Mouse (Mus musculus) spleen, postnatal 0 days (tissue): ENCODE measurements around the gene Cyp2d34. TPM values are rescaled to one million over a fixed set of nuclear protein-coding genes. Genes with fewer than 3 reads are reported as not detected.

Source experiments
- polyA plus RNA-seq: library from polyadenylated mRNA; unstranded; fragments of >200 nt; fragmentation: Nextera tagmentation; extraction: Ambion mirVana; gene quantifications from 2 replicates; pipeline ENCODE4 v1.2.1, GENCODE M21; 2015

Gene Cyp2d34
- not detected in 2 replicates for polyA plus RNA-seq

DNA sequence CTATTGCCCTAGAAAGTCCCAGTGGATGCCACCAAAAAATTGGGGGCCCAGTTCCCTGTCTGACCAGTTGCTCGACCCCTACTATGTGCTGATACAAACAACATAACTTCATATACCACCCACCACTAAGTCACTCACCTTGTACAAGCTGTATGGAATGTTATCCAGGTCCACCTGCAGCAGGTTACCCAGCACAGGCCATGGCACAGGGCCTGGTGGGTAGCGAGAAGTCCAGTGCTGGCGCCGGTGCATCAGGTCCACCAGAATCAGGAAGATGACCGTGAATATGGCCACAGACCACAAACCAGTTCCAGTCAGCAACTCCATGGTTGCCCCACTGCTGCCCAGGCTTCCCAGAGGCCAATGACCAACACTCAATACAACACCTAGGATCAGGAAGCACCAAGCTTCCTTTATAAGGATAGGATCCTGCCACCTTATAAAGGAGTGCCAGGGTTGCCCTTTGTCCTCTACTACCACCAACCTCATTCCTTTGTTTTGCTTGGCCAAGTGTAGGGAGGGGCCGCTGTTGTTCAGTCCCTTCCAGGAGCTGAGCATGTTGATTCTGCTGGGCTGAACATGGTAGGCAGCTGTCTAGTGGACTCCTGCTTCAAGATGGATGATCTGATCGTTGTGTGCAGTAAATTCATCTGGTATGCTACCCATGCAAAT lies at the start of gene Cyp2d34:
Gene Cyp2d34, minus strand, starts transcription at position 416 of the 672 bp plus-strand sequence.

Other genes with a start within 250 kb of the Cyp2d34 start
- 2.9 and 5.0 TPM in 2 replicates for gene Cyp2d22, start 240.7 kb downstream of the Cyp2d34 start, polyA plus RNA-seq
- gene Cyp2d11, start 226.9 kb downstream of the Cyp2d34 start, polyA plus RNA-seq = not detected in 2 replicates
- 0.16 and 0.40 TPM in 2 replicates for gene Cyp2d10, start 213.8 kb downstream of the Cyp2d34 start, polyA plus RNA-seq
- gene Cyp2d9, start 187.5 kb downstream of the Cyp2d34 start, polyA plus RNA-seq = 0.43 TPM in 1 of 2 replicates, not detected in the other
- not detected in 2 replicates for gene Cyp2d12, start 65.9 kb downstream of the Cyp2d34 start, polyA plus RNA-seq
- gene Cyp2d40, start 143.2 kb upstream of the Cyp2d34 start, polyA plus RNA-seq = not detected in 2 replicates
- gene Cyp2d26, start 173.3 kb upstream of the Cyp2d34 start, polyA plus RNA-seq = 0.23 TPM in 1 of 2 replicates, not detected in the other